Mouse (Mus musculus): ENCODE results near the gene Taf1a.

The Taf1a gene

DNA sequence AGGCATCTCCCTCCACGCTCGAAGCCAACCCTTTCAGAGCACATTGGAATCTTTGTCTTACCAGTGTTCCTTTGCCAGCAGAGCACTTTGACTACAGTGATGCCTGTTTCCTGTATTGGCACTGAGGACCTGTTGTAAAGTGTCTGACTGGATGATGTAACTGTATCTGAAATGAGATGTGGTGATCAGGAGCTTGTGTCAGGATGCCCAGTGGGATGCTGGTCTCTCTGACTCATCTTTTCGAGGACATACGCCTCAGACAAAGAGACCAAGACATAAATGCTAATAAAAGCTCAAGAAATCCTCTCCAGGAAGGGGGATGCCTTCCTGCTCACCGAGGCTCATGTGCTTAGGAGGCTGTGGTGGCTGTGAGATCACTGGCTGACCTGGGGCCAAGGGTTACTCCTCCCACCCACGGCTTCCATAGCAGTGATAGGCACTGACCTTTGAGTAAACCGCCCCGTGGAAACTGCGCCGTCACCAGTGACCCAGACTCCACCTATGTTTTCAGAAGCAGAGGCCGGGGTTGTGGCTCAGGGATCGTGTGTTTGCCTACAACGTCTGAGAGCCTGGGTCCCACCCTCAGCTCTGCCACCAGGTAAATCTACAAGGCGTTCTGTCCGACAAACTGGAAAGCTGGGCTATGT, 25.4 kb downstream of the Taf1a start:
- no peak for DNase-seq (ENCODE audit: low read depth)

DNA sequence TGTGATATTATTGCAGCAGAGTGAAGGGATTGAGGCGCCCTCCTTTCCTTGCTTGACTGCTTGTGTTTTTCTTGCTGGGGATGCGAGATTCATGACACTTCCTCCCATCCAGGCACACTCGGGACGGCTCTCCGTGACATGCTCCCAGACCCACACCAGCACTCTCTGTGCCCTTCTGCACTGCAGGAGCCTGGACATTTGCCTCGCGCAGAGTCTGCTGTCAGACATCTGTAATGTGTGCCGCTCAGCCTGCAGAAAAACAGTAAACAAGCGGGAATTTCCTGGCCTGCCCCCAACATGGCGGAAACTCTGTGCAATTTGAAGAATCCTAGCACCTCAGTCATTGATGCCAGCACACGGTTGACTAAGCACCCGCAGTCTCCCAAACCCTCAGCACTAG, 29.1 kb downstream of the Taf1a start, which contains the start of gene Hhipl2:
Hhipl2 (plus strand) TSS at position 343 of the 400 bp plus-strand sequence.
- DNase-seq (ENCODE audit: low read depth), result no peak

GRCm38 (mm10) chr1:183419741-183420140, 31.0 kb downstream of the Taf1a start:
- no peak for DNase-seq (ENCODE audit: low read depth)

GRCm38 (mm10) chr1:183420296-183420695, 31.5 kb downstream of the Taf1a start:
- no peak for DNase-seq (ENCODE audit: low read depth)

GRCm38 (mm10) chr1:183424100-183424499, 35.3 kb downstream of the Taf1a start:
- DNase-seq (ENCODE audit: low read depth), result no peak

DNA sequence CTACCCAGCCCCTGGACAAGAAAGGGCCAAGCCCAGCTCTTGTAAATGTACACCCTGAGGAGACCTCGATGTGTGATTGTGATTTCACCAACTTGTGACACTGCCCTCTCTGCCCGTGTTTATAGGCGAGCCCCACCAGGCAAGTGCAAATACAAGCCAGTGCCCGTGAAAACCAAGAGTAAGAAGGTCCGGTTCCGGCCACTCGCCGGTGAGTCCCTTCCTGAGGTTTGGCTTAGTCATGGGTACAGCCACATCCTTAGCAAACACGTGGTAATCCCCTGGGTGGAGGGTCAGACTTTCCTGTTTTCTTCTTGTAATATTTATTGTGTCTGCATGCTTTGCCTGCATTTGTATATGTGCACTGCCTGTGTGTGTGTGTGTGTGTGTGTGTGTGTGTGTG, 46.1 kb downstream of the Taf1a start:
- no peak for DNase-seq (ENCODE audit: low read depth)

- DNase-seq (ENCODE audit: low read depth), result peak; percentile 55
These were observed 50.3 kb downstream of the Taf1a start for GRCm38 (mm10) chr1:183439036-183439435.

DNA sequence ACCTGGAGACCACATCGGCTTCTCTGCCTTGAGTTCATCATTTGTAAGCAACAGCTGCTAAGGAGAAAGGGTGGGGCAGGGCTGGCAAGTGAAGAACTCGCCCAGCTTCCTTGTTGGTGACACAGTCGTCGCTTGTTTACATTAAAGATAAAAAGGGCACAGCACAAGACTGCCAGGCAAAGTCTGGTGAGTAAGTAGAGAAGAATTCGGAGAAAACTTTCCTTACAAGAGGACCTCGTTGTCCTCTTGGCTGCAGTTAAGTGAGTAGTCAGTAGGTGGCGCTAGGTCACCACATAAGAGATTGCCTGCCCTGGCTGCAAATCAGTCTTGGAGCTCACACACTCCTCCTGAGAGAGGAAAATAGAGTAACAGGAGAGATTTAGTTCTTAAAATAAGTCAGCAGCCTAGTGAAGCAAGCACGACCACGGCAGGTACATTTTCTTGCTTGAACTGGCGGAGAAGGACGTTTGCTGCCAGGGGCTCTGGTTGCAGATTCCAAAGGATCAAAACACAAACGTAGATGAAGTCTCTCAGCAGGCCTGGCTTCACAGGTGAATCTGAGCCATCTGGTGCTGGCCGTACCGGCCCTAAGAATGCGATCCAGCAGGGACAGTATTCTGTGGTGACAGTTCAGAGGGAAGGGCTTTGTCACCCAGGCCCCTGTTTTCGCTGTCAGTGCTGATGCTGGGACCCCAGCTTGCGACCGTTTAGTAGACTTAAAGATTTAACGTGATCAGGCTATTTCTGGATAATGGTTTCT, 53.4 kb downstream of the Taf1a start:
- DNase-seq (ENCODE audit: low read depth), result peak; percentile 84

- DNase-seq (ENCODE audit: low read depth), result no peak
These were observed 64.3 kb downstream of the Taf1a start for GRCm38 (mm10) chr1:183453066-183453465.

Data from naive thymus-derived CD4-positive, alpha-beta T cell, adult 2 months (primary cell).